Mouse (Mus musculus) telencephalon, adult 2 months (tissue): ENCODE measurements around the gene Igf2bp2.

Experiments
- DNase-seq: peaks from one replicate; pipeline ENCODE4 v3.0.0-alpha.2; 2011; ENCODE audit warnings: low read depth, low spot score

The Igf2bp2 gene

DNA sequence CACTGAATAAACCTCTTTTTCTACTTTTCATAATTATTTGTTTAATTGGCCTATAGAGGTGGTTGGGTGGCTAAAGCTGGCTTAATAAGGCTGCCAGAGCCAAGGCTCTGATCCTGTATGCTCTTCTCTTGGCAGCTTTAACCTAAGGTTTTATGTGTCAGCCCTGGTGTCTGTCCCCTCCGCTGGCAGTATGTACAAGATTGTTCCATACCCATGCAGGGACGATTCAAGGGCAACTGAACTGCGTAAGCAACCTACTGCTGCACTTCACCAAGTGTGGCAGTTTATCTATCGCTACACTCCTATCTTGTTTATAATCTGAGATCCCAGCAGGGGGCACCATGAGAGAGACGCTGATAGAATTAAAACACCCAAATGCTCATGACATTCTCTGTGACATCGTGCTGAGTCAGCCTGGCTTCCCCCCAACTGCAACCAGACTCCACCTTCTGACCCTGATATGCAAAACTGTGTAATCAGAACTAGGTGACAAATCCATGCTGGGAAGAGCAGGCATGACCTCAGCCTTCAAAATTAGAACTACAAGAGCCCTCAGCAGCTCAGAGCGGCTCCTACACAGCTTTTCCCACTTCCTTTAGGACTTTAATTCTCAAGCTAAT is 55.1 kb downstream of the Igf2bp2 start:
- no peak for DNase-seq

GRCm38 (mm10) chr16:22106012-22106584 is 57.0 kb downstream of the Igf2bp2 start:
- no peak for DNase-seq

- no peak for DNase-seq
These were observed 63.0 kb downstream of the Igf2bp2 start for GRCm38 (mm10) chr16:22100067-22100466.

GRCm38 (mm10) chr16:22097659-22098058 is 65.4 kb downstream of the Igf2bp2 start:
- no peak for DNase-seq

DNA sequence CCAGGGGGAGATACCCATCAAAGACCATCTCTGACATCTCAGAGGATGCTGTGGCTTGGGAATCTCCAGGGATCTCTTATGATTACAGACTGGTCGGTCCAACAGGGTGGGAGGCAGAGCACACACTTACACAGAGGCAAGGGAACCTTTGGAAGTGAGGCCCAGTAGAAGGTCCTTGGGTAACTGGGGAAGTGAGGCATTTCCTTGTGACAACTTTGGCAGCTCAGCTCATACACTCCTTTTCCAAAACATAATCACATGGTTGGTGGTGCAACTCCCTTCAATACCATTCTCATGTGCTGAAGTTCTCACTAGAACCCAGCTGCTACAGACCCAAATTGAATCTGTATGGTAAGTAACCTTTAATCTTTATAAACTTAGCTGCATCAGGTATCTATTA is 67.3 kb downstream of the Igf2bp2 start:
- no peak for DNase-seq

GRCm38 (mm10) chr16:22091255-22091783 is 71.8 kb downstream of the Igf2bp2 start:
- DNase-seq: no peak

- no peak for DNase-seq
These were observed 77.7 kb downstream of the Igf2bp2 start for GRCm38 (mm10) chr16:22085411-22085810.

GRCm38 (mm10) chr16:22080125-22080710 is 82.9 kb downstream of the Igf2bp2 start:
- no peak for DNase-seq

GRCm38 (mm10) chr16:22076620-22076941 is 86.5 kb downstream of the Igf2bp2 start:
- no peak for DNase-seq

DNA sequence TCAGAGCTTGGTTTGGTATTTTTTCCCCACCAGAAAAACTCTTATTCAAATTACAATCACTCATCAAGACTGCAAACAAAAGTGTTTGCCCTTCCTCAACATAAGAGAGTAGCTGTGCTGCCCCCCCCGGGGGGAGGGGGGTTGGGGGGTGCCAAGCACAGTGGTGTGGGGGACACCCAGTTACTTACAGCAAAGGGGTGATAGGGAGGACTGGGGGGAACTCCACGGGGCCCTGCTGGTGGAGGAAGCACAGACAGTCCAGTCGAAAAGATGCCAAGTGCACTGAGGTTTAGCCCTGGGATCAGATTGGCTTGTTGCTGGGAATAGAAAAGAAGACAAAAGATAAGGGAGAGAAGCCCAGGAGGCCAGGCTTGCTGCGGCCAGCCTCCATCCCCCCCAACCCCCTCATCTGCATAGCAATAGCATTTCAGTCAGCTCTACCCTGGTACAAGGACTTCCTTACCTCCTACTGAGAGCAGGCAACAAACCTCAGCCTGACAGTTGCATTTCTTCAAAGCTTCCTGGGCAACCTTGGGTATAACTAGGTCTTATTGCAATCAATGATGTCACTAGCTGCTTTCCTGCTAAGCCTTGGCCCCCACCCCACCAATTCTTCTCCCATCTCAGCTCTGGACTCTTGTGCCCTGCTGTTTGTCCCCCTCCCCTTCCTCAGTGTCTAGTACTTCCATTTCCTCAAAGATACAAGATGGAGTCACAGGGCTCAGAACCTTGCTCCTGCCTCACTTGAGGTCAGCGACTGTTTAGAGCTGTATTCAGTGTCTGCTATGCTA is 87.1 kb downstream of the Igf2bp2 start:
- no peak for DNase-seq

- DNase-seq: no peak
These were observed 88.0 kb downstream of the Igf2bp2 start for GRCm38 (mm10) chr16:22075067-22075466.

DNA sequence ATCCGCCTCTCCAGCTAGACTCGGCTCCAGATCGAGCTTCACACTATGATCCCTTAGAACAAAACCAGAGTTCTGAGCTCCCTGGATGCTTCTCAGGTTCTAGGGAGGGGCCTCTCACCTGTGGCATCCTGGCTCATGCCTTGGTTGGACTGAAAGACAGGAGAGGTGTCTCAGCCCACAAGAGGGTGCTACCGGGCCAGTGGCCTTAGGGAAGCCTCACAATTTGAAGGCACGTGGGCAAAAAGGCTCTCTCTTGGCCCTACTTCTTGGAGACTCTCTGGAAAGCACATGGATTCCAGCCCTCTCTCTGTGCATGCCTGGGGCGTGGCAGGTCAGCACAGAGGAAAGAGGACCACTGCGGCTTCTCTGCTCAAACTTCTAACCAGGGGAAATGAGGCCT is 91.7 kb downstream of the Igf2bp2 start:
- DNase-seq: no peak

DNA sequence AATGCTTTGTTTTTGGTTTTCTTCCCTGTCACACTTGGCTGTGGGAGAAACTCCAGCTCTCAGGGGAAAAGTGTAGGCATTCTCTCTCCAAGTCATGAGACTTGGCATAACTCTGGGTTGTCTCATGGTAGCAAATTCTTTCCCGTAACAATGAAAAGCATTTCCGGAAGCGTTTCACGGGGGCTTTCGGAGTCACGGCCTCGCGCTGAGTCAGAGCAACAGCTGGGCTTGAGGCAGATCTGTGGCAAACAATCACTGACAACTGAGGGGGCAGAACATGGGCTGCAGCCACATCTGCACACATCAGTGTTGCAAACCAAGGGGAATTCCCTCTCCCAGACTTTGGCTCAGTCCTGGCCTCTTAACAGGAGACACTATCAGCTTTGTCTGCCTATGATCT is 95.7 kb downstream of the Igf2bp2 start:
- DNase-seq: no peak

GRCm38 (mm10) chr16:22065536-22065935 is 97.6 kb downstream of the Igf2bp2 start:
- no peak for DNase-seq

GRCm38 (mm10) chr16:22062284-22062683 is 100.8 kb downstream of the Igf2bp2 start:
- no peak for DNase-seq

DNA sequence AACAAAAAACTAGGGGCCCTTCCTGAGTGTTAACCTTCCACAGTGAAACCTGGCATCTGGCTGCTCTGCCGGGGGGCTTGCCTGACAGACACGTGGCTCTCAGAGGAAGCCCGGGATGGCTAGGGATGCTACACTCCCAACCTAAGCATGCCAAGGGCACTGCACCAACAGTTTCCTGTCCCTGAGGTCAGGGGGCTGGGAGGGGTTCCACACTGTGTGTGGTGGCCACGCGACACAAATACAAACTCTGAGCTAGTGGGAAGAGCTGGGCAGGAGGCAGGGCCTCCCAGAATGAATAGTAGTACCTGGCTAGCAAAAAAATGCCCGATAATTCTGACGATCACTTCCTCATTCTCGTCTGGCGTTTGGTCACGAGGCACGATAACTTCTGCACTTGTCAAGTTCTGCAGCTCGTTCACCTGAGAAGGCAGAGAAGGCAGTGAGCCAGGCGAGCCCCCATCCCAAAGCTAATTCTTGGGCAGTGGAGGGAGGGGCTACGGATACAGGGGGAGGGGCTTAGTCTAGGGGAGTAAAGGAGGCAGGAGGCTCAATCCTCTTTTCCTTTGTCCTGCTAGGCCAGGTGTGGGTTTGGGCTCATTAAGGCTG is 101.4 kb downstream of the Igf2bp2 start:
- no peak for DNase-seq

DNA sequence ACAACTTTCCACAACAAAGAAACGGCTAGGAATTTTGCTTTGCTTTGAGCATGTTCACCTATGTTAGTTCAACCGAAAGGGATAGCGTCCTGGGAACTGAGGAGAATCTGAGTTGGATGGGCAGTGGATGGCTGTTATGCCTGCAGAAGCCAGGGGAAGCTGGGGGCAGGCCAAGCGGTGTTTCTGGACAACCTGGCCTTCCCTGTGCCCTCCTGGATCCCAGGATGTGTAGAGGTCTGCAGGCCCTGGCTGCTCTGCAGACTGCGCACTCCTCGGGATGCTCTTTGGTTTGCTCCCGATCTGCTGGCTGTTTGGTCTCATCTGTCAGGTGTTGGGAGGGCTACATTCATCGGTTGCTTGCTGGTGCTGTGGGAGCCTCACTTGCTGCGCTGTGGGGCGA is 102.7 kb downstream of the Igf2bp2 start:
- DNase-seq: no peak

DNA sequence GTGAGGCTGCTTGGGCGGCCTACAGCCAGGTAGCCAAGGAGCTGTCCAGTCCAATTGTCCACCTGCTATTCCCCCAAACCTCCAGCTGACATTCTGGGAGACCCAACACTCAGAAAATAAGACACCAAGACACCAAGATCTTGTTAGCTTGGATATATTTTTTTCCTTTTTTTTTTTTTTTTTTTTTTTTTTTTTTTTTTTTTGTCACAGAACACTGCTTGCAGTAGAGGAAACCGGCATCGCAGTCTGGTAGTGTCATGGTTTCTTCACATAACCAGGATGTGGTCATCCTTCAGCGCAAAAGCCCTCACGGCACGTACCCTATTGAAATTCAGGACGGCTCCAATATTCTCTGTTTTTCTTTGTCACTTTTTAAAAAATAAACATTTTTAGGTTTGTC is 104.2 kb downstream of the Igf2bp2 start:
- no peak for DNase-seq

GRCm38 (mm10) chr16:22057498-22057897 is 105.6 kb downstream of the Igf2bp2 start:
- no peak for DNase-seq

- no peak for DNase-seq
These were observed 109.7 kb downstream of the Igf2bp2 start for GRCm38 (mm10) chr16:22053411-22053810.

DNA sequence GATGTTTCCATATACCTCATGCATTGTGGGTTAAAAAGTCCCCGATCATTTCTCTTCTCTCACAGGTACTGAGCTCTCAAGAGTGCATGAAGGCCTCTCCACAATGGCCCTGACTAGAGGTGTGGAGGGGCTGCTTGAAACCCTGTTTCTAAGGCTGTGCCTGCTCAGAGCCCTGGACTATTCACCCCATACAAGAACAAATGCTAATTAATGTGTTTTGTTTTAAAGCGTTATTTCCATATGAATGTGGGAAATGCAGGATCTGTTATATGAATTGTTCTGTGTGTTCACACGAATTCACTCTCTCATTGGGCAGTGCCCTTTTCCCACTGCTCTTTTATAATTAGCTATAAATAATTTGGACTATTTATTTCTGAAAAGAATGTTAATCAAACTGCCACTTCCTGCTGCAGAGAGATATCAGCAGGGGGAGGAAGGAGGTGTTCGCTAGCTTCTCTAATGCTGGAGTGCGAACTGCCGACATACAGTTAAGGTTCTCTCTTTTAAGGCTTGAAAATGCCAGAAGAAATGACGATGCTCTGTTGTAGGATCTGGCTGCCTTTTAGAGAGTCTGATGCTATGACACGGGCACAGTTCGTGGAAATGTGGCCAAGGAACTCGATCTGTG is 116.2 kb downstream of the Igf2bp2 start:
- DNase-seq: no peak

GRCm38 (mm10) chr16:22045930-22046329 is 117.2 kb downstream of the Igf2bp2 start:
- no peak for DNase-seq
